Mouse (Mus musculus) heart, embryonic 13.5 days (tissue): ENCODE data around the gene B3galnt1. TPM values are rescaled to one million over a fixed set of nuclear protein-coding genes. Genes with fewer than 3 reads are reported as not detected.

Experiments used
- ATAC-seq: fragments of 200-750 bp; cut with Nextera tagmentation; 2 replicates; pipeline ENCODE4 v1.8.0; 2017; ENCODE audit warnings: moderate TSS enrichment; ENCODE audit not compliant: insufficient number of reproducible peaks, low FRiP score, low TSS enrichment; ENCODE audit errors: extremely low read depth
- H3K27ac ChIP-seq: fragments of 300-500 bp; sonication (generic); replicated peaks from 2 replicates; pipeline ENCODE4 v1.5.1; 2015; ENCODE audit warnings: moderate library complexity, mild to moderate bottlenecking, inconsistent platforms
- H3K27me3 ChIP-seq: fragments of 300-500 bp; sonication (generic); replicated peaks from 2 replicates; pipeline ENCODE4 v1.6.1; 2015; ENCODE audit warnings: mild to moderate bottlenecking, inconsistent platforms
- H3K36me3 ChIP-seq: fragments of 300-500 bp; sonication (generic); 2 replicates; pipeline ENCODE4 v1.6.1; 2015; ENCODE audit warnings: mild to moderate bottlenecking, inconsistent platforms
- H3K4me1 ChIP-seq: fragments of 300-500 bp; sonication (generic); 2 replicates; pipeline ENCODE4 v1.6.1; 2015; ENCODE audit warnings: inconsistent platforms
- H3K4me2 ChIP-seq: fragments of 300-500 bp; sonication (generic); 2 replicates; pipeline ENCODE4 v1.6.1; 2015; ENCODE audit warnings: inconsistent platforms, mild to moderate bottlenecking, moderate library complexity
- H3K4me3 ChIP-seq: fragments of 300-500 bp; sonication (generic); 2 replicates; pipeline ENCODE4 v1.5.1; 2015; ENCODE audit warnings: moderate library complexity, mild to moderate bottlenecking, inconsistent platforms
- H3K9ac ChIP-seq: fragments of 300-500 bp; sonication (generic); 2 replicates; pipeline ENCODE4 v1.6.1; 2015; ENCODE audit warnings: inconsistent platforms, mild to moderate bottlenecking, moderate library complexity
- H3K9me3 ChIP-seq: fragments of 300-500 bp; sonication (generic); 2 replicates; pipeline ENCODE4 v1.6.1; 2016; ENCODE audit warnings: inconsistent platforms
- WGBS: fragments of 180-500 bp; shearing (Covaris S2); methylation state at CpG from one replicate; pipeline ENCODE4 v1.1.7; 2015; ENCODE audit warnings: mixed read lengths; 5-methylcytosine and 5-hydroxymethylcytosine counted together
- polyA plus RNA-seq: library from polyadenylated mRNA; unstranded; fragments of >200 nt; fragmentation: Nextera tagmentation; extraction: Ambion mirVana; gene quantifications from 2 replicates; pipeline ENCODE4 v1.2.1, GENCODE M21; 2015

The B3galnt1 gene
- 23.7 and 27.0 TPM in 2 replicates for polyA plus RNA-seq

- no peaks in the 10 kb centered on the region for H3K36me3 ChIP-seq
- no peaks in the 10 kb centered on the region for H3K9me3 ChIP-seq
- peak within 1 kb of the TSS; percentile 89 for H3K4me2 ChIP-seq
- 0 out of 2 replicates have a peak within 1 kb of the TSS, but pooled peaks have one; percentile 21 for H3K27ac ChIP-seq
- peaks cover 17% of the 10 kb centered on the region for H3K4me1 ChIP-seq
- peak within 1 kb of the TSS; percentile 85 for H3K9ac ChIP-seq
- peak within 1 kb of the TSS; percentile 77 for H3K4me3 ChIP-seq
- ATAC-seq = peak; percentile 31; the same call in 1 of the 2 replicates
- H3K27me3 ChIP-seq = no peaks in the 10 kb centered on the region
- under 1% methylated on average over 72 of the region's 99 CpGs for WGBS
Observed at GRCm38 (mm10) chr3:69598261-69599165, at the start of gene B3galnt1. Gene B3galnt1 (minus strand): TSS chr3:69598960.

GRCm38 (mm10) chr3:69634521-69634920 lies 35.8 kb upstream of the B3galnt1 start:
- H3K9ac ChIP-seq = no peak overlapping the region
- ATAC-seq = no peak
- peaks cover 2% of the 10 kb centered on the region; the same call in 1 of the 2 replicates for H3K9me3 ChIP-seq
- no peaks in the 10 kb centered on the region for H3K4me1 ChIP-seq
- H3K4me3 ChIP-seq = no peak overlapping the region
- no peaks in the 10 kb centered on the region for H3K36me3 ChIP-seq
- no peak overlapping the region for H3K27ac ChIP-seq
- no peak overlapping the region for H3K4me2 ChIP-seq
- 74% methylated on average over 3 of the region's 3 CpGs for WGBS
- H3K27me3 ChIP-seq = no peaks in the 10 kb centered on the region

GRCm38 (mm10) chr3:69633706-69634420 lies 35.1 kb upstream of the B3galnt1 start:
- Histone ChIP-seq H3K4me2 (no peak overlapping the region), H3K27me3 (no peaks in the 10 kb centered on the region), H3K4me1 (no peaks in the 10 kb centered on the region), H3K4me3 (no peak overlapping the region), H3K36me3 (no peaks in the 10 kb centered on the region), H3K27ac (no peak overlapping the region), H3K9ac (no peak overlapping the region), H3K9me3 (peaks cover 2% of the 10 kb centered on the region; the same call in 1 of the 2 replicates)
- ATAC-seq = no peak
- WGBS = 67% methylated on average over 12 of the region's 12 CpGs

GRCm38 (mm10) chr3:69626963-69627590 lies 28.3 kb upstream of the B3galnt1 start:
- Histone ChIP-seq H3K36me3 (no peaks in the 10 kb centered on the region), H3K27ac (no peak overlapping the region), H3K4me1 (no peaks in the 10 kb centered on the region), H3K4me3 (no peak overlapping the region), H3K4me2 (no peak overlapping the region), H3K9ac (no peak overlapping the region), H3K27me3 (no peaks in the 10 kb centered on the region), H3K9me3 (no peaks in the 10 kb centered on the region)
- ATAC-seq = no peak
- 69% methylated on average over 11 of the region's 11 CpGs for WGBS

GRCm38 (mm10) chr3:69626213-69626962 lies 27.6 kb upstream of the B3galnt1 start:
- Histone ChIP-seq H3K4me1 (no peaks in the 10 kb centered on the region), H3K9ac (no peak overlapping the region), H3K9me3 (no peaks in the 10 kb centered on the region), H3K4me2 (no peak overlapping the region), H3K27ac (no peak overlapping the region), H3K4me3 (no peak overlapping the region), H3K27me3 (no peaks in the 10 kb centered on the region), H3K36me3 (no peaks in the 10 kb centered on the region)
- 77% methylated on average over 11 of the region's 11 CpGs for WGBS
- no peak for ATAC-seq

- Histone ChIP-seq H3K36me3 (no peaks in the 10 kb centered on the region), H3K4me2 (no peak overlapping the region), H3K9me3 (no peaks in the 10 kb centered on the region), H3K27ac (no peak overlapping the region), H3K9ac (no peak overlapping the region), H3K4me1 (no peaks in the 10 kb centered on the region), H3K4me3 (no peak overlapping the region), H3K27me3 (no peaks in the 10 kb centered on the region)
- WGBS = 67% methylated on average over 2 of the region's 2 CpGs
- no peak for ATAC-seq
Observed at GRCm38 (mm10) chr3:69624182-69624581, 25.4 kb upstream of the B3galnt1 start.

GRCm38 (mm10) chr3:69607909-69608308 lies 9.1 kb upstream of the B3galnt1 start:
- no peak overlapping the region for H3K27ac ChIP-seq
- no peak overlapping the region for H3K9ac ChIP-seq
- 81% methylated on average over 5 of the region's 5 CpGs for WGBS
- H3K36me3 ChIP-seq = no peaks in the 10 kb centered on the region
- no peak overlapping the region for H3K4me2 ChIP-seq
- H3K9me3 ChIP-seq = peaks cover 7% of the 10 kb centered on the region
- no peaks in the 10 kb centered on the region for H3K4me1 ChIP-seq
- H3K27me3 ChIP-seq = no peaks in the 10 kb centered on the region
- H3K4me3 ChIP-seq = no peak overlapping the region
- no peak for ATAC-seq

GRCm38 (mm10) chr3:69607468-69607867 lies 8.7 kb upstream of the B3galnt1 start:
- ATAC-seq = no peak
- Histone ChIP-seq H3K9me3 (peaks cover 3% of the 10 kb centered on the region), H3K4me1 (no peaks in the 10 kb centered on the region), H3K27ac (no peak overlapping the region), H3K36me3 (no peaks in the 10 kb centered on the region), H3K4me2 (no peak overlapping the region), H3K9ac (no peak overlapping the region), H3K4me3 (no peak overlapping the region), H3K27me3 (no peaks in the 10 kb centered on the region)
- 47% methylated on average over 1 of the region's 1 CpGs for WGBS

- WGBS = 64% methylated on average over 1 of the region's 1 CpGs
- H3K27ac ChIP-seq = no peak overlapping the region
- no peak overlapping the region for H3K4me3 ChIP-seq
- no peaks in the 10 kb centered on the region for H3K9me3 ChIP-seq
- no peaks in the 10 kb centered on the region for H3K4me1 ChIP-seq
- no peak overlapping the region for H3K9ac ChIP-seq
- no peaks in the 10 kb centered on the region for H3K36me3 ChIP-seq
- H3K27me3 ChIP-seq = no peaks in the 10 kb centered on the region
- no peak for ATAC-seq
- no peak overlapping the region for H3K4me2 ChIP-seq
Observed at GRCm38 (mm10) chr3:69606923-69607322, 8.2 kb upstream of the B3galnt1 start.

- no peak for ATAC-seq
- Histone ChIP-seq H3K27ac (no peak overlapping the region), H3K9ac (peak overlapping the region; percentile 85), H3K27me3 (no peaks in the 10 kb centered on the region), H3K9me3 (no peaks in the 10 kb centered on the region), H3K4me1 (peaks cover 17% of the 10 kb centered on the region), H3K4me2 (peak overlapping the region; percentile 89), H3K36me3 (no peaks in the 10 kb centered on the region), H3K4me3 (peak overlapping the region; percentile 77)
- 11% methylated on average over 5 of the region's 5 CpGs for WGBS
Observed at GRCm38 (mm10) chr3:69599166-69599500, 373 bp upstream of the B3galnt1 start.

- H3K36me3 ChIP-seq = no peaks in the 10 kb centered on the region
- 17% methylated on average over 7 of the region's 7 CpGs for WGBS
- H3K27me3 ChIP-seq = no peaks in the 10 kb centered on the region
- no peaks in the 10 kb centered on the region for H3K9me3 ChIP-seq
- H3K4me2 ChIP-seq = peak overlapping the region; percentile 89
- H3K27ac ChIP-seq = no peak overlapping the region
- peaks cover 17% of the 10 kb centered on the region for H3K4me1 ChIP-seq
- peak overlapping the region; percentile 77 for H3K4me3 ChIP-seq
- H3K9ac ChIP-seq = peak overlapping the region; percentile 85
- ATAC-seq = no peak
Observed at GRCm38 (mm10) chr3:69597816-69598215, 944 bp downstream of the B3galnt1 start.
